Mouse (Mus musculus) limb, embryonic 13.5 days (tissue): ENCODE data around the gene Cyfip2. TPM values are rescaled to one million over a fixed set of nuclear protein-coding genes. Genes with fewer than 3 reads are reported as not detected.
"Not testable (repeated sequence)": the region's sequence is repeated elsewhere in the genome, so short reads cannot be mapped to it uniquely, and the experiment has no call there.

Experiments used
- ATAC-seq: fragments of 200-750 bp; cut with Nextera tagmentation; 2 replicates; pipeline ENCODE4 v1.8.0; 2017; ENCODE audit warnings: low read depth, moderate number of reproducible peaks, moderate TSS enrichment; ENCODE audit not compliant: low FRiP score
- H3K27ac ChIP-seq: fragments of 300-500 bp; sonication (generic); 2 replicates; pipeline ENCODE4 v1.5.1; 2015; ENCODE audit warnings: inconsistent platforms, mild to moderate bottlenecking, moderate library complexity
- H3K27me3 ChIP-seq: fragments of 300-500 bp; sonication (generic); 2 replicates; pipeline ENCODE4 v1.6.1; 2015; ENCODE audit warnings: mild to moderate bottlenecking, inconsistent platforms
- H3K36me3 ChIP-seq: fragments of 300-500 bp; sonication (generic); 2 replicates; pipeline ENCODE4 v1.6.1; 2015; ENCODE audit warnings: inconsistent platforms, mild to moderate bottlenecking, moderate library complexity
- H3K4me1 ChIP-seq: fragments of 300-500 bp; sonication (generic); 2 replicates; pipeline ENCODE4 v1.6.1; 2015; ENCODE audit warnings: inconsistent platforms
- H3K4me2 ChIP-seq: fragments of 300-500 bp; sonication (generic); replicated peaks from 2 replicates; pipeline ENCODE4 v1.6.1; 2015; ENCODE audit warnings: inconsistent platforms, mild to moderate bottlenecking, moderate library complexity
- H3K4me3 ChIP-seq: fragments of 300-500 bp; sonication (generic); 2 replicates; pipeline ENCODE4 v1.5.1; 2015; ENCODE audit warnings: moderate library complexity, mild to moderate bottlenecking, inconsistent platforms
- H3K9ac ChIP-seq: fragments of 300-500 bp; sonication (generic); 2 replicates; pipeline ENCODE4 v1.6.1; 2015; ENCODE audit warnings: mild to moderate bottlenecking, inconsistent platforms
- H3K9me3 ChIP-seq: fragments of 300-500 bp; sonication (generic); 2 replicates; pipeline ENCODE4 v1.6.1; 2016; ENCODE audit warnings: inconsistent platforms
- WGBS: fragments of 180-500 bp; shearing (Covaris S2); methylation state at CpG from one replicate; pipeline ENCODE4 v1.1.7; 2015; 5-methylcytosine and 5-hydroxymethylcytosine counted together
- polyA plus RNA-seq: library from polyadenylated mRNA; unstranded; fragments of >200 nt; fragmentation: Nextera tagmentation; extraction: Ambion mirVana; gene quantifications from 2 replicates; pipeline ENCODE4 v1.2.1, GENCODE M21; 2015

Cyfip2 gene
- polyA plus RNA-seq, 1 experiment from 2014 or later, result 14.1 TPM

GRCm38 (mm10) chr11:46201636-46202546, 110.8 kb downstream of the Cyfip2 start:
- Histone ChIP-seq H3K27ac (no peak overlapping the region), H3K27me3 (no peaks in the 10 kb centered on the region), H3K4me1 (peaks cover 8% of the 10 kb centered on the region), H3K4me3 (no peak overlapping the region), H3K4me2 (no peak overlapping the region), H3K36me3 (peaks cover 30% of the 10 kb centered on the region), H3K9ac (no peak overlapping the region), H3K9me3 (no peaks in the 10 kb centered on the region)
- WGBS, result 50% methylated on average over 20 of the region's 20 CpGs
- ATAC-seq, result no peak

GRCm38 (mm10) chr11:46200664-46201063, 112.0 kb downstream of the Cyfip2 start:
- no peak for ATAC-seq
- H3K27me3 ChIP-seq, result no peaks in the 10 kb centered on the region
- no peak overlapping the region for H3K4me2 ChIP-seq
- H3K9me3 ChIP-seq, result no peaks in the 10 kb centered on the region
- H3K4me3 ChIP-seq, result no peak overlapping the region
- no peak overlapping the region for H3K9ac ChIP-seq
- peaks cover 31% of the 10 kb centered on the region for H3K36me3 ChIP-seq
- no peak overlapping the region for H3K27ac ChIP-seq
- H3K4me1 ChIP-seq, result peaks cover 8% of the 10 kb centered on the region
- WGBS, result 82% methylated on average over 11 of the region's 11 CpGs

DNA sequence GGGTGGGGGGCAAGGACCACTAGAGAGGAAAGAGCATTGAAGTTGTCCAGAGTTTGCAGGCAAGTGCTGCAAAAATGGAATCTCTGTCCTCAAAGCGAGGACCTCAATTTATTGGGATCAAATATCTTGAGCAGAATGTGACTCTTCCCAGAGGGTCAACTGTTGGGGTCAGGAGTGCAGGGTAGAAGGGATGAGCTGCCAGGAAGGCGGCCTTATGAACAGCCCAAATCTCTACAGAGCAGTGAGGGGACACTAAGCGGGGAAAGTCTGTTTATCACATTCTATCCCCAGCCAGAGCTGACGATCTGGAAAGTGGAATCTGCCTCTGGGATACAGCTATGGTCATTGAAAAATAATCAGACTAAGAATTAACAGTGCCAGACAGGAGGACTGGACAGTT, 118.5 kb downstream of the Cyfip2 start:
- WGBS, result 58% methylated on average over 4 of the region's 4 CpGs
- Histone ChIP-seq H3K36me3 (peaks cover 32% of the 10 kb centered on the region), H3K4me2 (no peak overlapping the region), H3K4me1 (peaks cover 9% of the 10 kb centered on the region; the same call in 1 of the 2 replicates), H3K27me3 (no peaks in the 10 kb centered on the region), H3K27ac (no peak overlapping the region), H3K4me3 (no peak overlapping the region), H3K9ac (no peak overlapping the region), H3K9me3 (no peaks in the 10 kb centered on the region)
- no peak for ATAC-seq

DNA sequence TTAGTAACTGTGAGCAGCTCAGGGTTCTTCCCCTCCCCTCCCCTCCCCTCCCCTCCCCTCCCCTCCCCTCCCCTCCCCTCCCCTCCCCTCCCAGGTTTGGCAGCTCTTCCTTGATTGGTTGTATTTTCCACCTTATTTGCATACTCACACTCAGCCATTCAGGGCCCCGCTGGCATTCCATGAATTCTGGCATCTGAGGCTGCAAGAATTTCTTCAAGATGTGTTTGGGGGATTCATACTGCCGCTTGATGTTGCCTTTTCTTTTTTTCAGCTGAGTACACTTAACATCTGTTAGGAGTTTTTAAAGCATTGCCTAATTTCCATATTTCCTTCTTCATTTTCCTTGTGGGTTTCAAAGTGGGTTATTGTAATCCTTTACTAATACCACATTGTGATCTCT, 124.4 kb downstream of the Cyfip2 start:
- Histone ChIP-seq H3K4me2 (no peak overlapping the region), H3K27ac (no peak overlapping the region), H3K9me3 (no peaks in the 10 kb centered on the region), H3K4me3 (no peak overlapping the region), H3K4me1 (peaks cover 20% of the 10 kb centered on the region), H3K36me3 (no peaks in the 10 kb centered on the region), H3K27me3 (no peaks in the 10 kb centered on the region), H3K9ac (no peak overlapping the region)
- no peak for ATAC-seq
- WGBS, result 47% methylated on average over 2 of the region's 2 CpGs

GRCm38 (mm10) chr11:46185486-46185885, 127.2 kb downstream of the Cyfip2 start:
- no peak; the same call in 1 of the 2 replicates for ATAC-seq
- Histone ChIP-seq H3K9me3 (no peaks in the 10 kb centered on the region), H3K9ac (no peak overlapping the region), H3K36me3 (no peaks in the 10 kb centered on the region), H3K27ac (peak overlapping the region; percentile 28; the same call in 1 of the 2 replicates), H3K4me2 (no peak overlapping the region), H3K4me1 (peaks cover 20% of the 10 kb centered on the region), H3K4me3 (no peak overlapping the region), H3K27me3 (no peaks in the 10 kb centered on the region)
- WGBS, result 10% methylated on average over 4 of the region's 4 CpGs

DNA sequence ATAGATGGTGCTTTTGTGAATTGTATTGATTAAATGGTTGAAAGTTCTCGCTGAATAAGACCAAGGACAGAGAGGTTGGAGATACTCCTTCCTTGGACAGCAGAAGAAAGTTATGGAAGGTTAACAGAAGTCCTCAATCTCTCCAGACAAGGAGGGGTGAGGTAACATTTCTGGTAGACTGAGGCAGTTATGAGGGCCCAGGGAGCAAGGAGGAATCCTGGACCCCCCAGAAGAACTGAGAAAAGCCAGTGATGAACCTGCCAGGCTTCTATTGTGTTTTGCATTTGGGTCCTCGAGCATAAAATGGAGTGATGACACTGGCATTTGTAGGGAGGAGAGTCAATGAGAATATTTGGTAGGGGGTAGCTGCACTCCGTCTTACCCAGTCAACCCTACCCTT, 127.7 kb downstream of the Cyfip2 start:
- ATAC-seq, result no peak
- Histone ChIP-seq H3K4me2 (no peak overlapping the region), H3K27ac (peak overlapping the region; percentile 28; the same call in 1 of the 2 replicates), H3K36me3 (no peaks in the 10 kb centered on the region), H3K9ac (no peak overlapping the region), H3K9me3 (no peaks in the 10 kb centered on the region), H3K27me3 (no peaks in the 10 kb centered on the region), H3K4me1 (peaks cover 19% of the 10 kb centered on the region), H3K4me3 (no peak overlapping the region)
- WGBS, result 75% methylated on average over 3 of the region's 3 CpGs

DNA sequence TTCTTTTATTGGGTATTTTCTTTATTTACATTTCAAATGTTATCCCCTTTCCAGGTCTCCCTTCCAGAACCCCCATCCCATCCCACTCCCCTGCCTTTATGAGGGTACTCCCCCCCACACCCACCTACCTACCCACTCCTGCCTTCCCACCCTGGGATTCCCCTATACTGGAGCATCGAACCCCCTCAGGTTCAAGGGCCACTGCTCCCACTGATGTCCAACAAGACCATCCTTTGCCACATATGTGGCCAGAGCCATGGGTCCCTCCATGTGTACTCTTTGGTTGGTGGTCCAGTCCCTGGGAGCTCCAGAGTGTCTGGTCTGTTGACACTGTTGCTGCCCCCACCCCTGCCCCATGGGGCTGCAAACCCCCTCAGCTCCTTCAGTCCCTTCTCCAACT, 130.6 kb downstream of the Cyfip2 start:
- H3K27me3 ChIP-seq, H3K9ac ChIP-seq, H3K36me3 ChIP-seq, ATAC-seq, H3K27ac ChIP-seq, H3K4me1 ChIP-seq, H3K4me3 ChIP-seq, H3K9me3 ChIP-seq, H3K4me2 ChIP-seq: not testable (repeated sequence)
- 96% methylated on average over 1 of the region's 1 CpGs for WGBS

GRCm38 (mm10) chr11:46177246-46178043, 135.2 kb downstream of the Cyfip2 start:
- ATAC-seq, result no peak
- H3K9me3 ChIP-seq, result no peaks in the 10 kb centered on the region
- H3K36me3 ChIP-seq, result no peaks in the 10 kb centered on the region
- no peak overlapping the region for H3K4me3 ChIP-seq
- no peaks in the 10 kb centered on the region for H3K4me1 ChIP-seq
- 65% methylated on average over 10 of the region's 10 CpGs for WGBS
- no peak overlapping the region for H3K9ac ChIP-seq
- no peak overlapping the region for H3K4me2 ChIP-seq
- H3K27ac ChIP-seq, result no peak overlapping the region
- H3K27me3 ChIP-seq, result no peaks in the 10 kb centered on the region

DNA sequence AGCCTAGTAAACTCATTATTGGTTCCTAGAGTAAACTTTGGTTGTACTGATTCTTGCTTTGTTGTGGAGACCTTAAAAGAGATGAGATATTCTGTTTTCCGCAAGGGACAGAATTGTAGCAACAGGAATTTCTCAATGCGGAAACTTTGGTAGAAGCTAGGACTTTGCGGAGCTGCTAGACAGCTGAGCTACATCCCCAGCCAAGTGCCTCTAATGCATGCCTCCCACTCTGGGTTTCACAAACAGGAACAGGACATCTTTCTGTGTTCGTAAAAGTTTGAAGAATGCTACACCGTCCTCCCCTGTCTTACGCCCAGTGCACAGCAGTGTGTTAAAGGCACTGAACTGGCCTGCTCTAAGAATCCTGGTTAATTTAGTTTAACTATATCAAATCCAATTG, 136.5 kb downstream of the Cyfip2 start:
- Histone ChIP-seq H3K9me3 (no peaks in the 10 kb centered on the region), H3K4me3 (no peak overlapping the region), H3K36me3 (no peaks in the 10 kb centered on the region), H3K4me1 (no peaks in the 10 kb centered on the region), H3K27me3 (no peaks in the 10 kb centered on the region), H3K4me2 (no peak overlapping the region), H3K27ac (no peak overlapping the region), H3K9ac (no peak overlapping the region)
- WGBS, result 87% methylated on average over 6 of the region's 6 CpGs
- ATAC-seq, result no peak

GRCm38 (mm10) chr11:46172128-46172527, 140.5 kb downstream of the Cyfip2 start:
- 89% methylated on average over 9 of the region's 9 CpGs for WGBS
- Histone ChIP-seq H3K9ac (no peak overlapping the region), H3K9me3 (no peaks in the 10 kb centered on the region), H3K27me3 (peaks cover 7% of the 10 kb centered on the region), H3K27ac (no peak overlapping the region), H3K4me2 (no peak overlapping the region), H3K4me1 (peaks cover 8% of the 10 kb centered on the region; the same call in 1 of the 2 replicates), H3K4me3 (no peak overlapping the region), H3K36me3 (no peaks in the 10 kb centered on the region)
- no peak for ATAC-seq

GRCm38 (mm10) chr11:46169908-46170307, 142.8 kb downstream of the Cyfip2 start:
- Histone ChIP-seq H3K4me2 (no peak overlapping the region), H3K4me1 (peaks cover 17% of the 10 kb centered on the region), H3K4me3 (no peak overlapping the region), H3K36me3 (no peaks in the 10 kb centered on the region), H3K9me3 (no peaks in the 10 kb centered on the region), H3K27me3 (peaks cover 29% of the 10 kb centered on the region), H3K27ac (no peak overlapping the region), H3K9ac (no peak overlapping the region)
- 50% methylated on average over 3 of the region's 3 CpGs for WGBS
- ATAC-seq, result no peak

DNA sequence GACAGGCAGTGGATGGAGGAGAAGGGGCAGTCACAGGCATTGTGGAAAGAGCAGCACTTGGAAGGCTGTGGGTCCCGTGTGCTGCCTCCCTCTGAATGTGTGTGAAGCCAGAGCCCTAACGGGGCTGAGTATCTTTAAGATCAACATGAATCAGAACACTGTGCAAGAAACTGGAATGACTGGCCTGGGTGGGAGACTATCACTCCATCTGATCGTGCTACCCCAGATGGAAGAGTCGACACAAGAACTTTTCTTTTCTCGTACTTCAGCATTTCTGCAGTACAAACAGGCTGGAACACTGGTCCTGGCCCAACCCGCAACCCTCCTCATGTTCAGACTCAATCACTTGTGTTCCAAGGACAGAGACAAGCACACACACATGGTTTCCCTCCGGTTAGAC, 144.2 kb downstream of the Cyfip2 start:
- H3K27me3 ChIP-seq, result peaks cover 36% of the 10 kb centered on the region
- H3K9ac ChIP-seq, result no peak overlapping the region
- H3K36me3 ChIP-seq, result no peaks in the 10 kb centered on the region
- no peak overlapping the region for H3K27ac ChIP-seq
- WGBS, result 88% methylated on average over 7 of the region's 7 CpGs
- peaks cover 17% of the 10 kb centered on the region for H3K4me1 ChIP-seq
- H3K4me3 ChIP-seq, result no peak overlapping the region
- ATAC-seq, result no peak
- H3K4me2 ChIP-seq, result no peak overlapping the region
- no peaks in the 10 kb centered on the region for H3K9me3 ChIP-seq
